Mouse (Mus musculus) monocyte, adult 59 days (primary cell): ENCODE data around the gene Usp4. TPM values are rescaled to one million over a fixed set of nuclear protein-coding genes. Genes with fewer than 3 reads are reported as not detected.

Experiments used
- total RNA-seq, 2 experiments: library from RNA; stranded (reverse); gene quantifications; one replicate each; pipeline ENCODE4 v1.2.4; 2023

Gene Usp4
- total RNA-seq: 100 to 1,000 TPM; 145 to 165 TPM

DNA sequence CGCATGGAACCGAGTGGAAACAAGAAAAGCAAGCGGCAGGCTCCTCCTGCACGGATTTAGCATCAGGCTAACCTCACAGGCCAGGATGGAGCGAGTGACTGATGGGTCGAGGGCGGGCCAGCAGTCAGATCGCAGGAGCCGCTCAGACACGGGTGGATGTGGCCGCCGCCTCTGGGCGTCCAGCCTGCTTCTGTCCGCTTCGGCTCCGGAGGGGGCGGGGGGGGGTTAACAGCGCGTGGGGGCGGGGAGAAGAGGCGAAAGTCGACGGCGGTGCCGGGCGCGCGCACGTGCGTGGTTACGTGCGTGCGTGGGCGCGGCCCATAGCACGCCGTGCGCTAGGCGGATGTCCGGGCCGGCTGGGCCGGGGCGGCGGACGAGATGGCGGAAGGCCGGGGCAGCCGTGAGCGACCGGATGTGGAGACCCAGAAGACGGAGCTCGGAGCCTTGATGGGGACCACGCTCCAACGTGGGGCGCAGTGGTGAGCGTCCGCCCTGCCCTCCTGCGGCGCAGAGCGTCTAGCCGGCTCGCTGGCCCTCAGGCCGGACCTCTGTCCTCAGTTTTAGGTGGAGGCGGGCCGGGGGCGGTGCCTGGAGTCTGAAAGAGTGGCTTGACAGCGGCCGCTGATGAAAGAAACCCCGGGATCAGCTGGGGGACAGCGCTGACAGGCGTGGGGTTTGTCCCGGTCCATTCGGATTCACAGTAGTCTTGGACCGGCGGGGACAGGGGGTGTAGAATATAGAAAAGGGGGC lies at the start of gene Usp4:
TSS of gene Usp4 (plus strand) at position 314 of the 750 bp plus-strand sequence.

GRCm38 (mm10) chr9:108305629-108306520 lies 41.8 kb upstream of the Usp4 start, which contains the start of the genes Rhoa and Tcta:
TSS of gene Rhoa (plus strand) at chr9:108306129.
TSS of gene Tcta (minus strand) at chr9:108306160.

GRCm38 (mm10) chr9:108338886-108339781 lies 8.5 kb upstream of the Usp4 start, which contains the start of gene Gpx1:
TSS of gene Gpx1 (plus strand) at chr9:108338903.

GRCm38 (mm10) chr9:108392676-108393075 lies 45.0 kb downstream of the Usp4 start, which contains the start of gene 1700102P08Rik:
TSS of gene 1700102P08Rik (plus strand) at chr9:108392805.

GRCm38 (mm10) chr9:108428384-108428783 lies 80.7 kb downstream of the Usp4 start, which contains the start of gene Ccdc36:
TSS of gene Ccdc36 (minus strand) at chr9:108428484.

GRCm38 (mm10) chr9:108436182-108436581 lies 88.5 kb downstream of the Usp4 start, which contains the start of gene BC048562:
TSS of gene BC048562 (plus strand) at chr9:108436482.

Other genes starting within 250 kb of the Usp4 start
- under 1 TPM; 0.21 to 0.37 TPM for gene Bsn, start 157.5 kb upstream of the Usp4 start, total RNA-seq
- gene Dag1, start 83.9 kb upstream of the Usp4 start, total RNA-seq: 10 to 100 TPM; 14.6 to 16.6 TPM
- gene Nicn1, start 57.4 kb upstream of the Usp4 start, total RNA-seq: 1 to 10 TPM; 2.2 to 2.9 TPM
- gene Amt, start 51.0 kb upstream of the Usp4 start, total RNA-seq: 1 to 10 TPM; 1.0 TPM
- 100 to 1,000 TPM; 645 to 652 TPM for gene Rhoa, start 41.7 kb upstream of the Usp4 start, total RNA-seq
- gene Tcta, start 41.7 kb upstream of the Usp4 start, total RNA-seq: 10 to 100 TPM; 13.5 to 16.4 TPM
- gene Gpx1, start 8.9 kb upstream of the Usp4 start, total RNA-seq: 1,000 to 10,000 TPM; 2,015 to 2,084 TPM
- 1 to 10 TPM; 2.8 to 3.7 TPM for gene 1700102P08Rik, start 45.0 kb downstream of the Usp4 start, total RNA-seq
- gene Ccdc36, start 80.6 kb downstream of the Usp4 start, total RNA-seq: not detected
- not detected for gene BC048562, start 88.6 kb downstream of the Usp4 start, total RNA-seq
- 10 to 100 TPM; 16.6 to 24.8 TPM for gene Ccdc71, start 112.7 kb downstream of the Usp4 start, total RNA-seq
- gene Klhdc8b, start 113.7 kb downstream of the Usp4 start, total RNA-seq: 1 to 10 TPM; 1.7 to 1.8 TPM
- gene Lamb2, start 131.9 kb downstream of the Usp4 start, total RNA-seq: under 1 TPM; 0.36 to 1.00 TPM
- 100 to 1,000 TPM; 176 to 197 TPM for gene Usp19, start 142.7 kb downstream of the Usp4 start, total RNA-seq
- 100 to 1,000 TPM; 145 to 176 TPM for gene Qars, start 159.9 kb downstream of the Usp4 start, total RNA-seq
- gene Qrich1, start 169.0 kb downstream of the Usp4 start, total RNA-seq: 100 to 1,000 TPM; 142 to 149 TPM
- 10 to 100 TPM; 93.4 to 98.0 TPM for gene Impdh2, start 212.4 kb downstream of the Usp4 start, total RNA-seq
- 10 to 100 TPM; 26.0 to 30.1 TPM for gene Ndufaf3, start 219.6 kb downstream of the Usp4 start, total RNA-seq
- 10 to 100 TPM; 33.7 to 38.3 TPM for gene Dalrd3, start 222.0 kb downstream of the Usp4 start, total RNA-seq
- gene Wdr6, start 230.9 kb downstream of the Usp4 start, total RNA-seq: 1 to 10 TPM; 3.8 to 4.3 TPM
- under 1 TPM in 1 of 2 experiments, not detected in 1; 0.67 TPM for gene P4htm, start 249.8 kb downstream of the Usp4 start, total RNA-seq